Mouse (Mus musculus): Measurements from ENCODE around the gene Snx30.

DNA sequence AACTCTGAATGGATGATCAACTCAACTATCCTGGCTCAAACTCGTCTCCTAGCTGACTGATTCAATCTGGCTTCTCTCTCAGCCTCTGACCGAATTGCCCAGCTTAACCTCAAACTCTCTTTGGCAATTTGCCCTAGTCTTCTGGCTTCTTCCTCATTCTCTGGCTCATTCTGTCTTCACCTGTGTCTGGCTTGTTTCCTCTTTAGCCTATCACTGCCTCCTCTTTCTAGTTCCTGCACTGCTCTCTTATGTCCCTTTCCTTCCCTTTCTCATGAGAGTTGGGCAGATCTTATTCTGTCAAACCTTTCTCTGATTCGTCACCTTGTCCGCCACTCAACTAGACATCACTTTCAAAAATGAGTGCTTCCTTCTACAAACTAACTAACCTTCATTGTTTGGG, 16.5 kb downstream of the Snx30 start:
- TF ChIP-seq CHD2 (IDR thresholded peaks at IDR 0.05; ENCODE audit: low read depth, low read length) (no peak), ZNF384 (IDR thresholded peaks at IDR 0.05; ENCODE audit: low read depth, low read length) (no peak), MAFK (IDR thresholded peaks at IDR 0.05; ENCODE audit: insufficient read depth, low read depth, low read length) (no peak)
